In the genomic region with DNA sequence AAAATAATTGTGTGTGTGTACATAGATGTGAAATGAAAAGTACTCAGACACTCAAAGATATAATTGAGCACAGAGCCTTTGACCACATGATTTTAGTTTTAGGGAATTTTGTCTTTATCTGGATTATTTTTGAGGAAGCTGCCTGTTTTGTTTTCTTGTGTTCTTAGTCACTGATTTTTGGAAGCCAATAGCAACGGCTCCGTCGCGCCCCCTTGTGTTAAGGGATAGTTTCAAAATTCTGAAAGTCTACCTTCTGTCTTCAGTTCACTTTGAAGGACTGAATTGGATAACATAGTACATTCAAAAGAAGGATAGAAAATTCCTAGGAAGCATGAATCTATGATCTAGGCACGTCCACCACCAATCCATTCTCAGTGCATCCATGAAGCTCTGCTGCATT, we compare ENCODE assay signal across 8 mouse cellular contexts.
A peak's percentile ranks its signal among the peaks of the same experiment; 100 is the strongest.
DNase-seq lines count a peak whose midpoint lies in the region; ATAC-seq lines count a peak whose summit lies in the region.

No protein-coding gene starts in this region.

- H3K4me2 ChIP-seq in midbrain, embryonic 11.5 days, result no peak overlapping the region
- H3K4me2 ChIP-seq in midbrain, embryonic 16.5 days (ENCODE audit: low read length), result no peak overlapping the region

- 20% methylated on average over 5 of the region's 5 CpGs for WGBS in midbrain, embryonic 11.5 days
- WGBS in midbrain, embryonic 16.5 days, result 33% methylated on average over 5 of the region's 5 CpGs
- 16% methylated on average over 5 of the region's 5 CpGs for WGBS in forebrain, embryonic 10.5 days

- no peak overlapping the region for H3K9ac ChIP-seq in midbrain, embryonic 11.5 days (ENCODE audit: low read length)
- no peak overlapping the region for H3K9ac ChIP-seq in midbrain, embryonic 16.5 days (ENCODE audit: low read depth, low read length)

- no peak for ATAC-seq in midbrain, embryonic 11.5 days (ENCODE audit: low FRiP score)
- ATAC-seq in midbrain, embryonic 16.5 days, result no peak

- H3K27ac ChIP-seq in midbrain, embryonic 11.5 days (ENCODE audit: low read depth, low read length), result no peak overlapping the region
- no peak overlapping the region for H3K27ac ChIP-seq in midbrain, embryonic 16.5 days (ENCODE audit: low read length)
- H3K27ac ChIP-seq in forebrain, embryonic 10.5 days, result no peak overlapping the region

- no peaks in the 10 kb centered on the region for H3K4me1 ChIP-seq in midbrain, embryonic 11.5 days (ENCODE audit: control insufficient read depth, insufficient read depth, low read length)
- H3K4me1 ChIP-seq in midbrain, embryonic 16.5 days (ENCODE audit: control insufficient read depth, insufficient read depth, low read length), result 0 out of 2 replicates have a peak, but pooled peaks cover 3% of the 10 kb centered on the region
- H3K4me1 ChIP-seq in forebrain, embryonic 10.5 days, result no peaks in the 10 kb centered on the region

- no peaks in the 10 kb centered on the region for H3K36me3 ChIP-seq in midbrain, embryonic 11.5 days (ENCODE audit: control insufficient read depth, insufficient read depth, low read length)
- H3K36me3 ChIP-seq in midbrain, embryonic 16.5 days (ENCODE audit: control insufficient read depth, insufficient read depth, low read length), result no peaks in the 10 kb centered on the region
- no peaks in the 10 kb centered on the region for H3K36me3 ChIP-seq in splenic B cell, adult 2 months (ENCODE audit: control insufficient read depth, insufficient read depth, low read length, poor library complexity, severe bottlenecking)
- H3K36me3 ChIP-seq in forebrain, embryonic 10.5 days (replicated peaks), result no peaks in the 10 kb centered on the region

- no peaks in the 10 kb centered on the region for H3K9me3 ChIP-seq in midbrain, embryonic 11.5 days (ENCODE audit: control insufficient read depth, low read length)
- H3K9me3 ChIP-seq in midbrain, embryonic 16.5 days (replicated peaks; ENCODE audit: control insufficient read depth, low read length, poor library complexity, severe bottlenecking), result no peaks in the 10 kb centered on the region
- H3K9me3 ChIP-seq in forebrain, embryonic 10.5 days, result no peaks in the 10 kb centered on the region

- H3K4me3 ChIP-seq in midbrain, embryonic 11.5 days (ENCODE audit: low read depth, low read length), result no peak overlapping the region
- no peak overlapping the region for H3K4me3 ChIP-seq in midbrain, embryonic 16.5 days (ENCODE audit: low read depth, low read length)
- H3K4me3 ChIP-seq in forebrain, embryonic 10.5 days, result no peak overlapping the region

- no peaks in the 10 kb centered on the region for H3K27me3 ChIP-seq in midbrain, embryonic 11.5 days (ENCODE audit: control insufficient read depth, insufficient read depth, low read length)
- H3K27me3 ChIP-seq in midbrain, embryonic 16.5 days (ENCODE audit: control insufficient read depth, insufficient read depth, low read depth, low read length), result no peaks in the 10 kb centered on the region
- H3K27me3 ChIP-seq in splenic B cell, adult 2 months (ENCODE audit: control insufficient read depth, insufficient read depth, low read length, poor library complexity, severe bottlenecking), result no peaks in the 10 kb centered on the region
- H3K27me3 ChIP-seq in forebrain, embryonic 10.5 days (ENCODE audit: poor library complexity, severe bottlenecking), result no peaks in the 10 kb centered on the region

- intact Hi-C loops in heart, postnatal 36 days (cut with DNase I), result loop anchor here (2.0 to 5.0 kb wide), 3 partner anchors 279 to 606 kb away; a partner anchor contains a TSS

- peak; percentile 51 for DNase-seq in embryo, embryonic 10 days (ENCODE audit: low spot score)
- DNase-seq in embryo, embryonic 9.5 days (ENCODE audit: extremely low spot score), result no peak
- peak; percentile 80 for DNase-seq in midbrain, embryonic 11.5 days (ENCODE audit: low spot score, missing footprints)
- peak; percentile 75 for DNase-seq in adrenal gland, postnatal 10 days
- peak; percentile 31 to 59 for DNase-seq in heart, postnatal 36 days
- DNase-seq in splenic B cell, adult 2 months (ENCODE audit: low read depth, low spot score), result peak; percentile 9
- no peak for DNase-seq in forebrain, embryonic 10.5 days (ENCODE audit: extremely low spot score, low spot score)

Comparison
In these comparisons a context has a peak if more than half of its experiments do, and no peak if none do; other contexts are left out.
1. DNase-seq: peak in embryo, embryonic 10 days (single experiment), midbrain, embryonic 11.5 days (single experiment), adrenal gland, postnatal 10 days (single experiment), heart, postnatal 36 days (2 of 2) and splenic B cell, adult 2 months (single experiment); none in embryo, embryonic 9.5 days (single experiment) and forebrain, embryonic 10.5 days (single experiment).